Mouse (Mus musculus): ENCODE data around the gene Mgat5. TPM values are rescaled to one million over a fixed set of nuclear protein-coding genes. Genes with fewer than 3 reads are reported as not detected.

Gene Mgat5
- polyA plus RNA-seq, 1 experiment from 2014 or later, result 22.2 TPM

- H3K27ac ChIP-seq (ENCODE audit: low read depth, low read length), result no peak overlapping the region
- H3K9ac ChIP-seq (replicated peaks; ENCODE audit: low read depth, low read length), result no peak overlapping the region
- ATAC-seq (ENCODE audit: low read depth), result no peak
- H3K27me3 ChIP-seq (ENCODE audit: control insufficient read depth, insufficient read depth, low read length), result no peaks in the 10 kb centered on the region
- WGBS, result 94% methylated on average over 7 of the region's 7 CpGs
- H3K36me3 ChIP-seq (ENCODE audit: control insufficient read depth, insufficient read depth, low read length), result peaks cover 10% of the 10 kb centered on the region; the same call in 1 of the 2 replicates
- no peak overlapping the region for H3K4me2 ChIP-seq (ENCODE audit: low read depth, low read length)
- H3K4me1 ChIP-seq (ENCODE audit: control insufficient read depth, insufficient read depth, low read length), result no peaks in the 10 kb centered on the region
- no peak overlapping the region for H3K4me3 ChIP-seq (ENCODE audit: low read depth, low read length)
- H3K9me3 ChIP-seq (ENCODE audit: control insufficient read depth, low read length), result no peaks in the 10 kb centered on the region
These were observed 158.8 kb downstream of the Mgat5 start for GRCm38 (mm10) chr1:127363638-127364037.

GRCm38 (mm10) chr1:127365706-127366105 is 160.9 kb downstream of the Mgat5 start:
- no peak overlapping the region for H3K9ac ChIP-seq (replicated peaks; ENCODE audit: low read depth, low read length)
- H3K4me2 ChIP-seq (ENCODE audit: low read depth, low read length), result no peak overlapping the region
- H3K27me3 ChIP-seq (ENCODE audit: control insufficient read depth, insufficient read depth, low read length), result no peaks in the 10 kb centered on the region
- no peak overlapping the region for H3K27ac ChIP-seq (ENCODE audit: low read depth, low read length)
- peaks cover 10% of the 10 kb centered on the region; the same call in 1 of the 2 replicates for H3K36me3 ChIP-seq (ENCODE audit: control insufficient read depth, insufficient read depth, low read length)
- H3K9me3 ChIP-seq (ENCODE audit: control insufficient read depth, low read length), result no peaks in the 10 kb centered on the region
- no peak for ATAC-seq (ENCODE audit: low read depth)
- WGBS, result 95% methylated on average over 5 of the region's 5 CpGs
- H3K4me3 ChIP-seq (ENCODE audit: low read depth, low read length), result no peak overlapping the region
- no peaks in the 10 kb centered on the region for H3K4me1 ChIP-seq (ENCODE audit: control insufficient read depth, insufficient read depth, low read length)

- Histone ChIP-seq H3K9me3 (ENCODE audit: control insufficient read depth, low read length) (no peaks in the 10 kb centered on the region), H3K4me2 (ENCODE audit: low read depth, low read length) (no peak overlapping the region), H3K27me3 (ENCODE audit: control insufficient read depth, insufficient read depth, low read length) (no peaks in the 10 kb centered on the region), H3K4me3 (ENCODE audit: low read depth, low read length) (no peak overlapping the region), H3K4me1 (ENCODE audit: control insufficient read depth, insufficient read depth, low read length) (no peaks in the 10 kb centered on the region), H3K9ac (replicated peaks; ENCODE audit: low read depth, low read length) (no peak overlapping the region), H3K36me3 (ENCODE audit: control insufficient read depth, insufficient read depth, low read length) (peaks cover 10% of the 10 kb centered on the region; the same call in 1 of the 2 replicates), H3K27ac (ENCODE audit: low read depth, low read length) (no peak overlapping the region)
- no peak for ATAC-seq (ENCODE audit: low read depth)
- 73% methylated on average over 10 of the region's 10 CpGs for WGBS
These were observed 161.3 kb downstream of the Mgat5 start for GRCm38 (mm10) chr1:127366111-127366510.

GRCm38 (mm10) chr1:127368513-127368912 is 163.7 kb downstream of the Mgat5 start:
- H3K9me3 ChIP-seq (ENCODE audit: control insufficient read depth, low read length), result no peaks in the 10 kb centered on the region
- 73% methylated on average over 8 of the region's 8 CpGs for WGBS
- no peak overlapping the region for H3K4me2 ChIP-seq (ENCODE audit: low read depth, low read length)
- ATAC-seq (ENCODE audit: low read depth), result no peak
- peaks cover 10% of the 10 kb centered on the region; the same call in 1 of the 2 replicates for H3K36me3 ChIP-seq (ENCODE audit: control insufficient read depth, insufficient read depth, low read length)
- no peak overlapping the region for H3K4me3 ChIP-seq (ENCODE audit: low read depth, low read length)
- H3K4me1 ChIP-seq (ENCODE audit: control insufficient read depth, insufficient read depth, low read length), result peaks cover 7% of the 10 kb centered on the region
- no peak overlapping the region for H3K27ac ChIP-seq (ENCODE audit: low read depth, low read length)
- H3K9ac ChIP-seq (replicated peaks; ENCODE audit: low read depth, low read length), result no peak overlapping the region
- no peaks in the 10 kb centered on the region for H3K27me3 ChIP-seq (ENCODE audit: control insufficient read depth, insufficient read depth, low read length)

- H3K4me1 ChIP-seq (ENCODE audit: control insufficient read depth, insufficient read depth, low read length), result peaks cover 15% of the 10 kb centered on the region
- no peak overlapping the region for H3K27ac ChIP-seq (ENCODE audit: low read depth, low read length)
- ATAC-seq (ENCODE audit: low read depth), result no peak
- no peaks in the 10 kb centered on the region for H3K9me3 ChIP-seq (ENCODE audit: control insufficient read depth, low read length)
- no peak overlapping the region for H3K4me2 ChIP-seq (ENCODE audit: low read depth, low read length)
- WGBS, result 97% methylated on average over 5 of the region's 5 CpGs
- H3K9ac ChIP-seq (replicated peaks; ENCODE audit: low read depth, low read length), result no peak overlapping the region
- no peaks in the 10 kb centered on the region for H3K27me3 ChIP-seq (ENCODE audit: control insufficient read depth, insufficient read depth, low read length)
- H3K36me3 ChIP-seq (ENCODE audit: control insufficient read depth, insufficient read depth, low read length), result peaks cover 10% of the 10 kb centered on the region; the same call in 1 of the 2 replicates
- H3K4me3 ChIP-seq (ENCODE audit: low read depth, low read length), result no peak overlapping the region
These were observed 164.7 kb downstream of the Mgat5 start for GRCm38 (mm10) chr1:127369538-127369937.

GRCm38 (mm10) chr1:127372096-127372495 is 167.3 kb downstream of the Mgat5 start:
- 0 out of 2 replicates have a peak overlapping the region, but pooled peaks have one; percentile 16 for H3K27ac ChIP-seq (ENCODE audit: low read depth, low read length)
- H3K9ac ChIP-seq (replicated peaks; ENCODE audit: low read depth, low read length), result no peak overlapping the region
- peaks cover 15% of the 10 kb centered on the region for H3K4me1 ChIP-seq (ENCODE audit: control insufficient read depth, insufficient read depth, low read length)
- WGBS, result 58% methylated on average over 4 of the region's 4 CpGs
- ATAC-seq (ENCODE audit: low read depth), result no peak
- no peaks in the 10 kb centered on the region for H3K27me3 ChIP-seq (ENCODE audit: control insufficient read depth, insufficient read depth, low read length)
- no peaks in the 10 kb centered on the region for H3K9me3 ChIP-seq (ENCODE audit: control insufficient read depth, low read length)
- H3K36me3 ChIP-seq (ENCODE audit: control insufficient read depth, insufficient read depth, low read length), result peaks cover 6% of the 10 kb centered on the region; the same call in 1 of the 2 replicates
- H3K4me3 ChIP-seq (ENCODE audit: low read depth, low read length), result no peak overlapping the region
- no peak overlapping the region for H3K4me2 ChIP-seq (ENCODE audit: low read depth, low read length)

GRCm38 (mm10) chr1:127373559-127373958 is 168.7 kb downstream of the Mgat5 start:
- Histone ChIP-seq H3K4me1 (ENCODE audit: control insufficient read depth, insufficient read depth, low read length) (peaks cover 15% of the 10 kb centered on the region), H3K36me3 (ENCODE audit: control insufficient read depth, insufficient read depth, low read length) (no peaks in the 10 kb centered on the region), H3K9ac (replicated peaks; ENCODE audit: low read depth, low read length) (no peak overlapping the region), H3K4me3 (ENCODE audit: low read depth, low read length) (no peak overlapping the region), H3K27me3 (ENCODE audit: control insufficient read depth, insufficient read depth, low read length) (no peaks in the 10 kb centered on the region), H3K4me2 (ENCODE audit: low read depth, low read length) (no peak overlapping the region), H3K9me3 (ENCODE audit: control insufficient read depth, low read length) (no peaks in the 10 kb centered on the region), H3K27ac (ENCODE audit: low read depth, low read length) (peak overlapping the region; percentile 76)
- WGBS, result 27% methylated on average over 5 of the region's 5 CpGs
- ATAC-seq (ENCODE audit: low read depth), result peak; percentile 26

GRCm38 (mm10) chr1:127374157-127374556 is 169.3 kb downstream of the Mgat5 start:
- ATAC-seq (ENCODE audit: low read depth), result no peak
- H3K27me3 ChIP-seq (ENCODE audit: control insufficient read depth, insufficient read depth, low read length), result no peaks in the 10 kb centered on the region
- no peaks in the 10 kb centered on the region for H3K36me3 ChIP-seq (ENCODE audit: control insufficient read depth, insufficient read depth, low read length)
- no peak overlapping the region for H3K4me2 ChIP-seq (ENCODE audit: low read depth, low read length)
- H3K9me3 ChIP-seq (ENCODE audit: control insufficient read depth, low read length), result no peaks in the 10 kb centered on the region
- peak overlapping the region; percentile 76 for H3K27ac ChIP-seq (ENCODE audit: low read depth, low read length)
- no peak overlapping the region for H3K9ac ChIP-seq (replicated peaks; ENCODE audit: low read depth, low read length)
- no peak overlapping the region for H3K4me3 ChIP-seq (ENCODE audit: low read depth, low read length)
- WGBS, result 60% methylated on average over 3 of the region's 3 CpGs
- H3K4me1 ChIP-seq (ENCODE audit: control insufficient read depth, insufficient read depth, low read length), result peaks cover 17% of the 10 kb centered on the region

GRCm38 (mm10) chr1:127380140-127380539 is 175.3 kb downstream of the Mgat5 start:
- Histone ChIP-seq H3K27ac (ENCODE audit: low read depth, low read length) (no peak overlapping the region), H3K9me3 (ENCODE audit: control insufficient read depth, low read length) (no peaks in the 10 kb centered on the region), H3K4me2 (ENCODE audit: low read depth, low read length) (no peak overlapping the region), H3K4me1 (ENCODE audit: control insufficient read depth, insufficient read depth, low read length) (peaks cover 13% of the 10 kb centered on the region), H3K27me3 (ENCODE audit: control insufficient read depth, insufficient read depth, low read length) (no peaks in the 10 kb centered on the region), H3K9ac (replicated peaks; ENCODE audit: low read depth, low read length) (no peak overlapping the region), H3K4me3 (ENCODE audit: low read depth, low read length) (no peak overlapping the region), H3K36me3 (ENCODE audit: control insufficient read depth, insufficient read depth, low read length) (no peaks in the 10 kb centered on the region)
- 34% methylated on average over 4 of the region's 4 CpGs for WGBS
- ATAC-seq (ENCODE audit: low read depth), result no peak
